Mouse (Mus musculus) kidney, postnatal 0 days (tissue): ENCODE measurements around the gene Tmem86a. TPM values are rescaled to one million over a fixed set of nuclear protein-coding genes. Genes with fewer than 3 reads are reported as not detected.

Source experiments
- ATAC-seq: fragments of 200-750 bp; cut with Nextera tagmentation; replicated peaks from 2 replicates; pipeline ENCODE4 v1.8.0; 2017; ENCODE audit warnings: low read depth, moderate number of reproducible peaks, moderate TSS enrichment, moderate library complexity; ENCODE audit not compliant: low FRiP score
- DNase-seq: peaks from one replicate; pipeline ENCODE4 v3.0.0-alpha.2; 2016; ENCODE audit warnings: low spot score
- H3K27ac ChIP-seq: fragments of 300-500 bp; sonication (generic); 2 replicates; pipeline ENCODE4 v1.5.1; 2014; ENCODE audit warnings: mild to moderate bottlenecking
- H3K27me3 ChIP-seq: fragments of 300-500 bp; sonication (generic); 2 replicates; pipeline ENCODE4 v1.6.1; 2014; ENCODE audit warnings: low read length, mixed read lengths; ENCODE audit not compliant: insufficient read depth
- H3K36me3 ChIP-seq: fragments of 300-500 bp; sonication (generic); 2 replicates; pipeline ENCODE4 v1.6.1; 2014; ENCODE audit warnings: low read length, mixed read lengths; ENCODE audit not compliant: insufficient read depth
- H3K4me1 ChIP-seq: fragments of 300-500 bp; sonication (generic); replicated peaks from 2 replicates; pipeline ENCODE4 v1.6.1; 2014; ENCODE audit warnings: antibody characterized with exemption, low read length, mixed read lengths; ENCODE audit not compliant: insufficient read depth
- H3K4me2 ChIP-seq: fragments of 300-500 bp; sonication (generic); 2 replicates; pipeline ENCODE4 v1.6.1; 2014; ENCODE audit warnings: mild to moderate bottlenecking, low read length, moderate library complexity, mixed read lengths
- H3K4me3 ChIP-seq: fragments of 300-500 bp; sonication (generic); replicated peaks from 2 replicates; pipeline ENCODE4 v1.5.1; 2014; ENCODE audit warnings: low read depth, low read length
- H3K9ac ChIP-seq: fragments of 300-500 bp; sonication (generic); 2 replicates; pipeline ENCODE4 v1.6.1; 2014; ENCODE audit warnings: low read depth, low read length
- H3K9me3 ChIP-seq: fragments of 300-500 bp; sonication (generic); replicated peaks from 2 replicates; pipeline ENCODE4 v1.6.1; 2016; ENCODE audit warnings: low read length, inconsistent platforms, mixed read lengths
- CTCF ChIP-seq: IDR thresholded peaks from 2 replicates; pipeline ENCODE4 v1.5.1; 2016; ENCODE audit warnings: antibody characterized with exemption, low read depth, mild to moderate bottlenecking, moderate library complexity
- WGBS: fragments of 180-500 bp; shearing (Covaris S2); extraction: QIAGEN DNeasy Blood & Tissue Kit; methylation state at CpG from one replicate; pipeline ENCODE4 v1.1.7; 2014; 5-methylcytosine and 5-hydroxymethylcytosine counted together
- polyA plus RNA-seq: library from polyadenylated mRNA; unstranded; fragments of >200 nt; fragmentation: Nextera tagmentation; extraction: Ambion mirVana; gene quantifications from 2 replicates; pipeline ENCODE4 v1.2.1, GENCODE M21; 2015

Gene Tmem86a
- polyA plus RNA-seq, 1 experiment from 2014 or later, result 43.6 TPM

DNA sequence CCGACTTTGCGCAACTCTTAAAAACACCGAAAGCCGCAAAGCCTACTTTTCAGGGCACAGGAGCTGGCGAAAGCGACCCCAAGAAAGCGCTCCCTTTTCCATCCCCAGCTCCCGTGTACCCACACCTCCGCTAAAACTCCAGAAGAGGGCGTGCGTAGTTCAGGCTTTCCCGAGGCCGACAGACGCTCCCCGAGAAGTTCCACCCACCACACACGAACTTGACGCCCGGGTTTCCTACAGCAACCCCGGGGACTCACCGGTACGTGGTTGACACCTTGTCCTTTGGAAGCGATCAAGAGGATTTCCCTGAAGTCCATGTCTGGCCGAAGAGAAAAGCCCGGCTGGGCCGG lies 42.6 kb upstream of the Tmem86a start:
- H3K4me2 ChIP-seq, result peak overlapping the region; percentile 95
- H3K9ac ChIP-seq, result peak overlapping the region; percentile 81
- peak overlapping the region; percentile 94 for H3K27ac ChIP-seq
- DNase-seq (peak; percentile 91), ATAC-seq (peak; percentile 69)
- H3K4me1 ChIP-seq, result no peaks in the 10 kb centered on the region; the same call in 1 of the 2 replicates
- H3K4me3 ChIP-seq, result peak overlapping the region; percentile 74
- H3K27me3 ChIP-seq, result no peaks in the 10 kb centered on the region
- TF ChIP-seq CTCF, result peak; percentile 56
- under 1% methylated on average over 25 of the region's 25 CpGs for WGBS
- no peaks in the 10 kb centered on the region for H3K9me3 ChIP-seq
- H3K36me3 ChIP-seq, result no peaks in the 10 kb centered on the region

DNA sequence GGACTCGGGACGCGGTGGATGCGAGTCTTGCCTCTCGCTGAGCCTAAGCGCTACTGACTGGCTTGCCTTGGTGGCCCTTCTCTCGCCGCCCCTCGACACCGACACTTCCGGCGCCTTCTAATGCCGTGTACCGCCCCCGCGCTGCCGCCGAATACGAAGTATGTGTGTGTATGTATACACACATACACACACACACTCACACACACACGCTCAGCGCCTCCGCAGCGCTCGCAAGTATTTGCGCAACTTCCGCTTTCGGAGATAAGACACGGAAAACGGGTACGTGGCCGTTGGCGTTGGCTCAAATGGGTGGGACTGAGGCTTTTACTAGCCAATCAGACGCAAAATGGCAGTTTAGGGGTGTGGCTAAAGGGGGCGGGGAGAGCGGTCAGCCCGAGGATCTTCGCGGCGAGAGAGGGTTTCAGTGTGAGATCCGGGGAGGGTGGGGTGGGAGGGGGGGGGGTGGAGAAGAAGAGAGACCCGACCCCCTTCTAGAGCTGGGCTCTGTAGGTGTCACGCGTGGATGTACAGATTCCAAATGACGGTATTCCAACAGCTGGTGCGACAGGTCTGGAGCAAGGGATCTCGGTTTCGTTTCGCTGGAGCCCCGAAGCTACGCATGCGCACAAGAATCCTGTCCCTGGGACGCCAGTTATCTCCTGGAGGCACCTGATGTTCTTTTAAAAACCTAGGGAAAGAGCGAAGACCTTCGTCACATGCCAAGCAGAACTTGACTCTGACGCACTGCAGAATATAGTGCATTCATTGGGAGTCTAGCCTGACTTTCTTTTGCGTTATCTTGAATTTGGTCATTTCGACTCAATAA lies 42.0 kb upstream of the Tmem86a start, which contains the start of gene Spty2d1:
Spty2d1 (minus strand) TSS at position 244 of the 826 bp plus-strand sequence.
- Histone ChIP-seq H3K9ac (peak within 1 kb of the TSS; percentile 81), H3K4me2 (peak within 1 kb of the TSS; percentile 95), H3K4me3 (peak within 1 kb of the TSS; percentile 74), H3K27me3 (no peaks in the 10 kb centered on the region), H3K4me1 (no peaks in the 10 kb centered on the region; the same call in 1 of the 2 replicates), H3K36me3 (no peaks in the 10 kb centered on the region), H3K9me3 (no peaks in the 10 kb centered on the region), H3K27ac (peak within 1 kb of the TSS; percentile 94)
- WGBS, result 1% methylated on average over 53 of the region's 57 CpGs
- ATAC-seq (peak; percentile 96), DNase-seq (peak; percentile 98)
- TF ChIP-seq CTCF, result no peak; the same call in 1 of the 2 replicates

DNA sequence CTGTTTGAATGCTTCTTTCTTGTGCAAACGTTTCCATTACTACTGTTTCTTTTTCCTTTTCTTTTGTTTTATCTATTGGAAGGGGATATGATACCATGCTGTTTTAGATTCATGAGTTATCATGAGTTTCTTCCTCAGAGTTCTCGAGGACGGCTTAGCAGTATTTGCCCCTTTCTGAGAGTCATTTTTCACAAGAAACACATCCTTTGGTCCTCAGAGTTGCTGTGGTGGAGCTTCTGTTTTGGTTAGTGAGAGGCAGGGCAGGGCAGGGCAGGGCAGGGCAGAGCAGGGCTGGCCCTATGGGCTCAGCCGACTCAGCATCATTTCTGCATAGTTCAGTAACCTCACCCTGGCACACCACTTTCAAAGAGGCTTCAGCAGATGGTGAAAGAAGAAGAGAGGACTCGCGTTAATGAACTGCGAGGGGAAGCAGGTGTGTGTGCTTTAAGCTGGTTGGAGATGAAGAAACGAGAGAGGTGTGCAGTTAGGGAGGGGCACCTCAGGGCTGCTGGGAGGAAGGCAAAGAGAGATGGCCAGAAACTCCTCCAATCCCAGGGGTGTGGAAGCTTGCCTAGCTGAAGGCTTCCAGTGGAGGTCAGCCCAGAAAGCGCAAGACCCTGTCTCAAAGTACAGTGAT lies 37.2 kb upstream of the Tmem86a start:
- Histone ChIP-seq H3K27ac (no peak overlapping the region), H3K27me3 (no peaks in the 10 kb centered on the region), H3K4me1 (peaks cover 5% of the 10 kb centered on the region; the same call in 1 of the 2 replicates), H3K36me3 (no peaks in the 10 kb centered on the region), H3K4me2 (no peak overlapping the region), H3K9ac (no peak overlapping the region), H3K4me3 (no peak overlapping the region), H3K9me3 (no peaks in the 10 kb centered on the region)
- WGBS, result 29% methylated on average over 9 of the region's 9 CpGs
- ATAC-seq (no peak), DNase-seq (no peak)
- TF ChIP-seq CTCF, result no peak

DNA sequence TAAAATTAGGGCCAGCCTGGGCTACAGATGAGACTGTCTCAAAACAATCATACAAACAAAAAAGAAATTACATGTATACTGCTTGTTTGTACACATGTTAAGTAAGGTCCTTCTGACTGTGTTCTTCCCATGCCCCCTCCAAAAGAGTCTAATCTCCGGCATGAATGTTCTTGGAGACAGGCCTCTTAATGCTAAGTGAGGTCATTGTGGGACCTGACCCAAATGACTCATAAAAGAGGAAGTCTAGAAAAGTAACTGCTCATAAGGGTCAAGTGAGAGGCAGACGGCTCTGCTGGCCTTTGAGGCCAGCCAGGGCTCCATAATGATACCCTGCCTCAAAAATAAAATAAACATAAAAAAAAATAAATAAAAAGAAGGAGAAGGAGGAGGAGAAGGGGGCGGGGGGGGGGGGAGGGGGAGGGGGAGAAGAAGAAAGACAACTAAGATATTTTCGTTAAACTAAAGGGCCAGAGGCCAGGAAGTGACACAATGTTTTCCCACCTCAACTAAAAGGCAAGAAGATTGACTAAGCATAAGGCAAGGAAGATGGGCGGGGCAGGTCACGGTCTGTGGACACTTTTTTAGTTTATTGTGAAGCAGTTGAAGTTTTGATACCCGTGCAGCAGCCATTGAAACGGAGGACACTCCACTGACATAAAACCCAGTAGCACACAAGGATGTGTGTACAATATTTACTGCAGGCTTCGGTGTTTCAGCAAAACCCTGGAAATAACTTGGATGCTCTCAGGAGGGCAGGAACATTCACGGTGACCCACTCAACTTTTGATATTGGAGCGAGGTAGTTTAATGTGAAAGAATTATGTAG lies 35.6 kb upstream of the Tmem86a start:
- Histone ChIP-seq H3K27me3 (no peaks in the 10 kb centered on the region), H3K27ac (peak overlapping the region; percentile 63; the same call in 1 of the 2 replicates), H3K9me3 (no peaks in the 10 kb centered on the region), H3K36me3 (no peaks in the 10 kb centered on the region), H3K4me2 (no peak overlapping the region), H3K4me1 (peaks cover 5% of the 10 kb centered on the region; the same call in 1 of the 2 replicates), H3K9ac (no peak overlapping the region), H3K4me3 (no peak overlapping the region)
- ATAC-seq, result no peak
- peak; percentile 33 for DNase-seq
- WGBS, result 50% methylated on average over 10 of the region's 11 CpGs
- TF ChIP-seq CTCF, result no peak

DNA sequence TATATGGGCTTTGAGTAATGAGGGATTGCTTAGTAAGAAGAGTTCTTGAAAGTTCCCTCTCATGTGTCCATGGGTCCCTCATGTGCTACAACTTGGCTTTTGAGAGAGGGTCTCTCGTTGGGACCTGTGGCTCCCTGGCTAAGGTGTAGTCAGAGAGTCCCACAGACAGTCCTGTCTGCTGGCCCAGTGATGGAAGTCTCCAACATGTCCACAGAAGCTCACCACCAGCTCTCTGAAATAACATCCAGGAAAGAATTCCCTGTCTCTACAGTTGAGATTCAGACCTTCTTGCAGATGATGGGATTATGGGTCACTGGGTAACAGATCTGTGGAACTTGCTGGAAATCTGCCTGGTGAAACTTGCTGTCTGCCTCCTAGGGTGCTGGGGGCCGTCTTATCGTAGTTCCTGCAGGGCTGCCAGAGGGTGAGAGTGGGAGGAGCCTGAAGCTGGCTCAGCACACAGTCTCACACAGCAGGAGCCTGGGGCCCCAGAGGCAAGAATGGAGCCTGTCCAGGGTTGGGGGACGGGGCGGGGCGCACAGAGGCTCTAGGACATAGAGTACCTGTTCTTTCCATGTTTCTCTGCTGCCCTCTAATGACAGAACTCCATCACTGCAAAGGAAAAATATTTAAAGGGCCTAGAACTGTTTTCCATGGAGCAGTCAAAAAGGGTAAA lies 34.9 kb upstream of the Tmem86a start:
- peak; percentile 84 for TF ChIP-seq CTCF
- WGBS, result 13% methylated on average over 6 of the region's 6 CpGs
- peak; percentile 90 for DNase-seq
- H3K27ac ChIP-seq, result peak overlapping the region; percentile 63; the same call in 1 of the 2 replicates
- no peak overlapping the region for H3K9ac ChIP-seq
- H3K4me2 ChIP-seq, result peak overlapping the region; percentile 37; the same call in 1 of the 2 replicates
- peaks cover 5% of the 10 kb centered on the region; the same call in 1 of the 2 replicates for H3K4me1 ChIP-seq
- no peaks in the 10 kb centered on the region for H3K9me3 ChIP-seq
- ATAC-seq, result peak; percentile 95
- H3K4me3 ChIP-seq, result no peak overlapping the region
- H3K27me3 ChIP-seq, result no peaks in the 10 kb centered on the region
- H3K36me3 ChIP-seq, result no peaks in the 10 kb centered on the region
